Mouse (Mus musculus): Measurements from ENCODE around the gene Grm3.

DNA sequence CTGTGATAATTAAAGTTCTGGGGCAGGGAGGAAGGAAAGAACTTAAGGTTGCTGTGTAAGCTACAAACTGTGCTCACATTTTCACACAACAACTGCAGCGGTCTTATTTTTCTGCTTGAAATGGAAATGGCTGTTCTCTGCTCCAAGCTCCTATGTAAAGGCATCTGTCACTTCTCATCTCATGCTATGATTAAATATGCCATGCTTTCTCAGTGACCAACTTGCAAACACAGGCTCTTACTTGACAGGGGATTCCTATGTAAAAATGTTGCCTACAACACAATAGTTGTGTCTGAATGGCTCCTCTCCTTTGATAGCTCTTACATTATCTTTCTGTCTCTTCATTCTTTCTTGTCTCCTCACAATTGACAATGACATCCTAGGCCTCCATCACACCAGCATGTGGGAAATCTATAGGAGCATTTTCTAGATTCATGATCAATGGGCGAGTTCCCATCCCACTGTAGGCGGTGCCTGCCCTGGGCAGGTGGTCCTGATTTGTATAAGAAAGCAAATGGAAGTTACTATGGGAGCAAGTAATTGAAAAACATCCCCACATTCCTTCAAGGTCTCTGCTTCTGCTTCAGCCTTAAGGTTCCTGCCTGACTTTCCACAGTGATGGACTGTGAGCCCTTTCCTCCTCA is 34.2 kb downstream of the Grm3 start:
- TF ChIP-seq CTCF (IDR thresholded peaks at IDR 0.05; ENCODE audit: extremely low read depth, insufficient read length, insufficient replicate concordance, low read depth, low read length) = no peak
- no peak for TF ChIP-seq POLR2A (IDR thresholded peaks at IDR 0.05; ENCODE audit: low read depth, low read length)

Data from small intestine, adult 2 months (tissue).